Mouse (Mus musculus): ENCODE results near the gene Phldb1.
"Not testable (repeated sequence)": the region's sequence is repeated elsewhere in the genome, so short reads cannot be mapped to it uniquely, and the experiment has no call there.

Phldb1 gene

DNA sequence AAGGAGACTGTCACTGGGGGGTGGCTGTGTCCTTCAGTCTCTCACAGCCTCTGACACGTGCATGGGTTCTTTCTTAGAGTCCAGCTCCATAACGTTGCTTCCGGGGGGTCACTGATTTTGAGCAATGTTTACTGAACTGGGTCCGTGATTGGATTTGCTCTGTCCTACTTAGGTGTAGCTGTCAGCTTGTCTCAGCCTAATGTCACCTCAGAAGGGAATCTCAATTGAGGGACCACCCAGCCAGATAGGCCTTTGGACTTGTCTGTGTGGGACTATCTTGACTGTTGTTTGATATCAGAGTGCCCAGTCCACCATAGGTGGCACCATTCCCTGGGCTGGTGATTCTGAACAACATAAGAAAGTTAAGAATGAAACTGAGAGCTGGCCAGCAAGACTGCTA is 81.1 kb downstream of the Phldb1 start:
- no peak for DNase-seq (ENCODE audit: low read depth, low spot score)

DNA sequence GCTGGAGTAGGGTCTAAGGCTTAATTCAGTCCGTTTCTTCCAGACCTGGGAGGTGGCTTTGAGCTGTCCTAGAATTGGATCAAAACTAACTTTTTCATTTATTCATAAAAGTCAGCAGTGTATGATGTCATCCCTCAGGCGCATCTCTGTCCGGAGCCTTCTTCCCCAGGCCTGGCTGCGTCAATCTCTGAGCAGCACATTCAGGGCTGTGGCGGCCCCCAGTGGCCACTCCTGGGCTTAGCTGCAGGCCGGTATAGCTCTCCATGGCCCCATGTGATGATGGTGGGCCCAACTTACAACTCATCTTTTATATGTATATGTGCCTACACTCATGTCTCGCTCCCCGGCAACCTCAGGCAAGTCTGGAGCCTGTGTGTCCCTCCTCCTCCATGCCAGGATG is 83.0 kb downstream of the Phldb1 start:
- peak; percentile 51 for DNase-seq (ENCODE audit: low read depth, low spot score)

DNA sequence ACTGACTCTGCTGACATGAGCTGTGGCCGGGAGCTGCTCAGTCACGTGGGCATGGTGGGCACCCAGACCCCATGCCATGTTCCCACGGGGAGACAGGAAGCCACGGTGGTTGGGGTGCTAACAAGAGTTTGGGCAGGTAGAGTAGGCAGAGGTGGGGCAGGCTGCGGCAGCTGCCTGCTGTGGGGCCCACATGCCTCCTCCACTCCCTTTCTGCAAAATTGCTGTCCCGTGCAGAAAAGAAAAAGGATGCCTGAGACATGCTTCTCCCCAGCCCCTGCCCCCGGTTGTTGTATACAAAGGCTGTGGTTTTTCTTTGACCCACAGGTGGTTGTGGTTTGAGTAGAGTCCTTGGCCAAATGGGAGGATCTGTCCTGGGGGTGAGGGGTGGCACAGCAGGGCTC is 86.1 kb downstream of the Phldb1 start:
- DNase-seq (ENCODE audit: low read depth, low spot score): no peak

DNA sequence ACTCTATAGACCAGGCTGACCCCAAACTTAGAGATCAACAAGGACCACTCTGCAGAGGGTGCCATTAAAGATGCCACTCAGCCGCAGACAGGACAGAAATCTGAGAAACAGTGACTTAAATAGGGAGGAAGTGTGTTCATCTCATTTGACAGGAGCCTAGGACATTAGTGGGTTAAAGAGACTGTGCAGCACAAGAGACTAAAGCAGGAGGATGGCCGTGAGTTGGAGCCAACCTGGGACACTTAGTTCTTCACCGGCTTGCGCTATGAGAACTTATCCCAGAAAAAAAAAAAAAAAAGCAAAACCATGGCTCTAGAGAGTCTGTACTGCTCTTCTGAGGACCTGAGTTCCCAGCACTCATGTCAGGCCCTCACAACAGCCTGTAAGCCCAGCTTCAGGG is 87.3 kb downstream of the Phldb1 start:
- no peak for DNase-seq (ENCODE audit: low read depth, low spot score)

DNA sequence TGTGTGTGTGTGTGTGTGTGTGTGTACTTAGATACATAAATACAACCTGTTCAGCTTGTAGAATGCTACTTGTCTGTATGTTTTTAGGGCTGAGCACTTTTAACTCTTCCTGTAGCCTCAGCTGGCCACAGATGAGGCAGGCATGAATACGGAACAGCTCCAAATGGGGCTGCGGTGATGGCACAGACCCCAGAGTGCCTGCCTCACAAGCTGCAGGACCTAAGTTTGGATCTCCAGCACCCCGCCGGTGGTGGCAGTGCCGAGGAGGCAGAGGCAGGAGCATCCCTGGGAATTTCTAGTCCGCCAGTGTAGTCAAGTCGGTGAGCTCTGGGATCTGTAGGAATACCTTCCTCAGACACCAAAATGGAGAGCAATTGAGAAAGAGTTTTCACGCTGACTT is 88.0 kb downstream of the Phldb1 start:
- no peak for DNase-seq (ENCODE audit: low read depth, low spot score)

DNA sequence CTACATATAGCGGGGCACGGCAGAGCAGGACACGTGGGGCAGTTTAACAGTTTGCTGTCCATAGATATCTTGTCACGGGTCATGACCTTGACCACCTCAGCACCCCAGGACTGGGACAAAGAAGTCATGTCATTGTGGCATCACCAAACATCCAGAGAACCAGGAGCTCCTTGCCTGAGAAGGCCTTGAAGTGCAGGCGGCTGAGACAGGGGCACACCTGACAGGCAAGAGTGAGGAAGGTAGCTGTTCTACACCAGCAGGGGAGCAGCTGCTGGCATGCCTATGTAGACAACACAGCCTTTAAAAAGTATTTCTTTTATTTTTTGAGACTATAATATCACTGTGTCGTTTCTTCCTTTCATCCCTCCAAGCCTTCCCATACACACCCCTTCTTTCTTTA is 88.6 kb downstream of the Phldb1 start:
- DNase-seq (ENCODE audit: low read depth, low spot score): no peak

DNA sequence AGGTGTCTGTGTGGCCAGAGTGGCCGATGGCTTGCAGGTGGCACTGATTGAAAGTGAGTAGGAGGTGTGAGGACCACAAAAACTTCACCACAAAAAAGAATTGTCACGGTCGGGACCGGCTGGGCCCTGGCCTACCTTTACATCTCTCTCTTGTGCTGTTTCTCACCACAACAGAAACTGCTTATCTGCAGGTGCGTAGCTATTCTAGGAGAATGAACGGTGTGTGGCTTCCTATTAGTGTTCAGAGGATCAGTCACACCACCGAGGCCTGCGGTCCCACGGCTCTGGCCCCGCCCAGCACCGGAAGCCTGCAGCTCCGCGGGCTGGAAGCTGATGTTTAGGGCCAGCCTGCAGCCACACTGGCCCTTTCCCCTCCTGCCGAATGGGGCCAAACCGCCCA is 89.1 kb downstream of the Phldb1 start:
- no peak for DNase-seq (ENCODE audit: low read depth, low spot score)

DNA sequence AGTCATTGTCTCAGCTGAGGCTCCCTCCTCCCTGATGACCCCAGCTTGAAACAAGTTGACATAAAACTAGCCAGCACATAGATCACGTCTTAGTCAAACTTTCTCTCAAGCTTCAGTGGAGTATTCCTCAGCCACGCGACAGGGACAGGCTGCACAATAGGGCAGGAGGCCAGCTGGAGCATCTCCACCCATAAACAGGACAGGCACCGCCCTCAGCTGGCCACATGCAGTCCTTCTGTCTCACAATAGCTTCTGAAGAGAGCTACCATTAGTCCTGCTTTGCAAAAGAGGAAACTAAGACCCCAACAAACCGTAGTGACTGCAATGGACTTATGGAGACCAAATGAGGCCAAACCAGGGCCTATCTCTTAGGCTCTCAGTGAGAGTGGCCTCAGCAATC is 89.5 kb downstream of the Phldb1 start:
- no peak for DNase-seq (ENCODE audit: low read depth, low spot score)

DNA sequence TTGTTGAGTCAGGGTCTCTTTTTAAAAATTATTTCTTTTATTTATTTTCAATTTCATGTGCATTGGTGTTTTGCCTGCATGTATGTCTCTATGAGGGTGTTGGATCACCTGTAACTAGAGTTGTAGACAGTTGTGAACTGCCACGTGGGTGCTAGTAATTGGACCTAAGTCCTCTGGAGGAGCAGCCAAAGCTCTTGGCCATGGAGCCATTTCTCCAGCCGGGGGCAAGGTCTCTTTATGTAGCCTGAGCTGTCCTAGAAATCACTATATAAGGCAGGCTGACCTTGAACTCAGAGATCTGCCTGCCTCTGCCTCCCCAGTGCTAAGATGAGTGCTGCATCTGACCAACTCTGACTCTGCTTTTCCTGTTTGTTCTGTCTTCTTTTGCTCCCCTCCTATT is 90.8 kb downstream of the Phldb1 start:
- no peak for DNase-seq (ENCODE audit: low read depth, low spot score)

DNA sequence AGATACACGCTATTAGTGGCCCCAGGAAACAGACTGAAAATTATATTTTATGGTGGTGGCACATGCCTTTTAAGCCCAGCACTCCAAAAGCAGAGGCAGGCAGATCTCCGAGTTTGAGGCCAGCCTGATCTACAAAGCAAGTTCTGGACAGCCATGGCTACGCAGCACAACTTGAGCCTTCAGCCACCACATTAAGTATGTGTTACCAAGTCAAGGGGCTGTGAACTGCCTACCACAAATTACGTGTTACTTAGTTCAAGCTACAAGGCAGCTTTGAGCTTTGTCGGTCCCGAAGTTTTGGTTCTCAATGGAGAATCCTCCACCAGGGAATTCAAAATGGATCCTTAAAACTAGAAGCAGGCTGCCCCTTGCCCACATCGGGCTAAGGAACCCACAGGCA is 91.9 kb downstream of the Phldb1 start:
- no peak for DNase-seq (ENCODE audit: low read depth, low spot score)

DNA sequence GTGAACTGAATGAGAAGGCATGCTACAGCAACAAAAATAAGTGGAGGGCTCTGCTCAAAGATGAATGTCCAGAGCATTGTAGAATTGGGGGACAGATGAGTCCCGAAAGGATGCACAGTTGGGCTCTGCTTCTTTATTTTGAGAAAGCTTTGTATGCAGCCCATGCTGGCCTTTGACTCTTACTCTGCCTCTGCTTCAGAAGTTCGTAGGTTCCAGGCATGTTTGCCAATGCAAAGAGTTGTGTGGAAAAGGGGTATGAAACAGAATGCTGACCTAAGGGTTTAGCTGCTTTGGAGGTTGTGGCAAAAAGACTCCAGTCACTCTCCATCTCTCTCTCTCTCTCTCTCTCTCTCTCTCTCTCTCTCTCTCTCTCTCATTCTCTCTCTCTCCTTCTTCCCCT is 93.4 kb downstream of the Phldb1 start:
- no peak for DNase-seq (ENCODE audit: low read depth, low spot score)

DNA sequence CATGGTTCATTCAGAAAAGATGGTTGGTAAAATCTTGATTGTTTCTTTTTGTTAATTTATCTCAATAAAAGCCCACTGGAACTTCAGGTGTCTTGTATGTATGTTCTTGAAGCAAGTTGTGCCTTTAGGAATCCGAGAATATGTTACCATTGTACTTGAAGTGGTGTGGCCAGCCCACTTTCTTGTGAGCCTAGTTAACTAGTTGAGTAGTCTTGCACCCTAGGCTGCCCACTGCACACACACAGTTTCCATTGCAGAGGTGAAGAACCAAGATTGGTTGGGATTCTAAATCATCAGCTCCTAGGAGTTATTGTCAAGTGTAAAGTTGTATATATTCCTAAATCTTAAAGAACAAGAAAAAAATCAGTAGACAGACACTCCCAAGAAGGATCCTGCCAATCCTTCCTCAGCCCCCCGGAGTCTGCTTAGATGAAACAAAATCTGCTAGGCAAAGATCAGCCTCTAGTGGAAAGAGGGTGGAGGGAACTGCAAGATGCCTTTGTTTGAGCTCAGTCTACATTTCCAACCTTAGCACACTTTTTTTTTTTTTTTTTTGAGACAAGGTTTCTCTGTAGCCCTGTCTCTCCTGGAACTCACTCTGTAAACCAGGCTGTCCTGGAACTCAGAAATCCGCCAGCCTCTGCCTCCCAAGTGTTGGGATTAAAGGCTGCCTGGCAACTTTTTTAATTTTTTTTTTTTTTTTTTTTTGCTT is 94.2 kb downstream of the Phldb1 start:
- peak; percentile 26 for DNase-seq (ENCODE audit: low read depth, low spot score)

DNA sequence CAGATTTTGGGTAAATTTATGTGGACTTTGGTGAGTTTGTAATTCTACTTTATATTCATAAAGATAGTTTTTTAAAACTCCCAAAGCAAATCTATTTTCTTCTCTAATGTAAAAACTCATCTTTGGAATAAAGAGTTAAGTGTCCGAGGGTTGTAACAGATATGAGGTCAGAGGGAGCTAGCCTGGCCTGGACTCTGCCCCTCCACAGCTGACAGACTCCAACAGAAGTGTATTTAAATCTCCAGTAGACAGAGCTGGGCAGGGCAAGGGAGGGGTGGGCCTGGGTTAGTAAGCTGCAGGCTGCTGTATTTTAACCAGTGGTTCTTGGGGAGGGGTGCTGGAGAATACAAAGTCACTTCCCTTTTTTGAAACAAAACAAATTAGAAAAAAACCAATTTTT is 95.0 kb downstream of the Phldb1 start:
- DNase-seq (ENCODE audit: low read depth, low spot score): not testable (repeated sequence)

DNA sequence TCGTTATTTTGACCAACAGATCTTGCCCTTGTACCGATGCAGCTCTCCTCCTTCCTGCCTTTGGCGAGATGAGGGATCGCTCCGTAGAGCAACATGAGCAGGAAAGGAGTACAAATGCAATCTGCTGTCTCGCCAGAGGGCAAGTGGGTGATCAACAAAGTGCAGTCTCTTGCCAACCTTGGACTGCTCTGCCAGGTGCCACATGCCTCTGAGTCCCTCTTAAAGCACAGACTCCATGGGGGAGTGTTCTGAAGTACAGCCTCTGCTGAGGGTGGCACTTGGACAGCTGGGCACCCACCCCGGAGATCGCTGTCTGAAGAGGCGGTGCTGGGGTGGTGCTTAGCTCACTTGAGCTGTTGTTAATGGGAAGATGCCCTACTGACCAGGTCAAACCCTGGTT is 96.3 kb downstream of the Phldb1 start:
- not testable (repeated sequence) for DNase-seq (ENCODE audit: low read depth, low spot score)

DNA sequence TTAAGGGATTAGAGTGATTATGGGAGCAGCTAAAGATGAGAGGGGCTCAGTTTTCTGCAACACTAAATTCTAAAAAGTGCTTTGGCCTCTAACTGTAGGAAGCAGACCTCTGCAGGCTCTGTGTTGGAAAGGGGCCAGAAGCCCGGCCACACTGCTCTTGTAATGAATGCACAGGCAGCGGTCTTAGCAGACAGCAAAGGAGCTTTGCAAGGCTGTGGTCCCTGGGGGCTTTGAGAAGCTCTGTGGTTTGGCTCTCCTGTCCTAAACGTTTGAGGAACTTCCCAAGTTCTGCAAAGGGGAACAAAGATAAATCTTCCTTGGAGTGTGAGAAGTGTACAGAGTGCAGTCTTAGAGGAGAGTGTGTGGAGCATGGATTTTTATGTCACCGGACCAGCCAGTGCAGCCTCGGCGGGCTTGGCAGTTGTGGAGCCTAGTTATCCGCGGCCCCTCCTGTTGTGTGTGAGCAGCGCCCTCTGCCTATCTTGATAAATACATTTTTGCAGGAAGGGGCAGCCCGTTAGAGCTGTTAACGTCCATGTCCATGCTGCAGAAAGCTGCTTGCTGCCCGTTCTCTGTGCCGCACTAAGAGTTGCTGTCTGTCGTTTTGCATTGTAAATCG is 97.3 kb downstream of the Phldb1 start:
- peak; percentile 32 for DNase-seq (ENCODE audit: low read depth, low spot score)

Measured in ES-CJ7 (cell line).